Mouse (Mus musculus) gastrocnemius, adult 2 months (tissue): ENCODE measurements around the gene Nhlrc2. TPM values are rescaled to one million over a fixed set of nuclear protein-coding genes. Genes with fewer than 3 reads are reported as not detected.

Experiments used
- DNase-seq: peaks from one replicate; pipeline ENCODE4 v3.0.0; 2022
- H3K27ac ChIP-seq: fragments of 200-600 bp; 2 replicates; pipeline ENCODE4 v1.8.1; 2022; ENCODE audit warnings: mild to moderate bottlenecking
- H3K4me3 ChIP-seq: fragments of 200-600 bp; 2 replicates; pipeline ENCODE4 v1.8.1; 2022; ENCODE audit warnings: mild to moderate bottlenecking, moderate library complexity
- CTCF ChIP-seq: fragments of 200-600 bp; IDR thresholded peaks from 2 replicates; pipeline ENCODE4 v1.8.1; 2022; ENCODE audit warnings: antibody characterized with exemption, mild to moderate bottlenecking, moderate library complexity
- intact Hi-C: fragments of 180-260 bp; cut with DNase I; formaldehyde crosslinking; loops from one replicate; pipeline ENCODE4 v1.15.1; 2025
- total RNA-seq, 2 experiments: library from RNA; stranded (reverse); gene quantifications; 2 replicates each; pipeline ENCODE4 v1.2.3; 2021

The Nhlrc2 gene
- total RNA-seq, 2 experiments from 2014 or later: 7.2 to 10.0 TPM

- intact Hi-C loops: no loop called here
- DNase-seq: no peak
- H3K4me3 ChIP-seq: no peak overlapping the region
- H3K27ac ChIP-seq: no peak overlapping the region
- TF ChIP-seq CTCF: no peak
Measured at GRCm38 (mm10) chr19:56544681-56545388, 3.2 kb upstream of the Nhlrc2 start.

DNA sequence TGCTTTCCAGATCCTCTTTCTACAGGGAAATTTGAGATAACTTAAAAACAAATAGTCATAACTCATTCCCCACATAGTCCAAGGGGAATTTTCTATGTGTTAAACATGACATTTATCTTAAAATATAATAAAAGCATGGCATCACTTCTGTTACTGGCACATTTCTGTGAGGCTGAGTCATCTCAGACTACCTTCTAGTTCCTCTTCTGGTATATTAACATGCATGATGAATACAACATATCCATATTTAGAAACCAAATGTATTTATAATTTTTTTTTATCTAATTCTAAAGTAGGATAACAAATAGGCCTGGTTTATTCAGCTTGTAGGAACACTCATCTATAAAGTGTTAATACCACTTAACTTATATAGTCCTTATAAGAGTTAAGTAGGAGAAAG, 2.0 kb upstream of the Nhlrc2 start:
- no peak overlapping the region for H3K4me3 ChIP-seq
- no peak for DNase-seq
- TF ChIP-seq CTCF: no peak
- intact Hi-C loops: no loop called here
- no peak overlapping the region for H3K27ac ChIP-seq

DNA sequence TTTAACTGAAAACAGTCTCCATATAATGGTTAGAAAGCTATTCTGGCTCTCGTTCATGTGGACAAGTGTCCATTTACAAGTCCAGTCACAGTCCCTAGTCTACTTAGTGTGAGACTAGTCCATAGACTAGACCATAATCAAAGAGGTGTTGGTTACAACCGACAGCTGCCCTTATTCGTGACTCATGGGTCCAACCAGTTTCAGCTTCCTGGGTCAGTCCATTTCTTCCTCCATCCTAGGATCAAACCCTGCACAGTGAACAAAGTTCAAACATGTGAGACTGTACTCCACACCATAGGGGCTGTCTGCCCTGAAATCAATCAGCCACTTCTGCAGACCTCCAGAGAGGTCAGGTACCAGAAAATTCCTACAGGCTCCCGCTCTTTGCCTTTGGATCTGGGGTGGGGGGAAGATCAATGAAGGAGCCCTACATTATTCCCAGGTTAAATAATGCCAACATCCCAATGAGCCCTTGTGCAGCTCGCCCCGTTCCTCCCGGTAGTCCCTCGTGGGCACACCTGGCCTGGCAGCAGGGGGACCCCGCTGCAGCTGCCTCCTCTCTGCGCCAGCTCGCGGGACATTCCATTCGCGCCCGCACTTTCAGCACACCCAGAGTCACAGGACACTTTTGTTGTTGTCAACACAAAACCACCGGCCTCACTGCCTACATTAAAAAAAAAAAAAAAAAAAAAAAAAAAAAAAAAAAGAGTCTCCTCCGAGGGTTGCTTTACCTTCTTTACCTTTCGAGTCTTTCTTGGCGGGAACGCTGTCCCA, 418 bp upstream of the Nhlrc2 start, which contains the start of gene Dclre1a:
Dclre1a (minus strand) TSS at position 767 of the 774 bp plus-strand sequence.
- intact Hi-C loops: no loop called here
- DNase-seq: peak; percentile 78
- Histone ChIP-seq H3K27ac (peak within 1 kb of the TSS; percentile 98), H3K4me3 (peak within 1 kb of the TSS; percentile 88)
- peak; percentile 24; the same call in 1 of the 2 replicates for TF ChIP-seq CTCF

GRCm38 (mm10) chr19:56549033-56549680, 1.1 kb downstream of the Nhlrc2 start:
- peak overlapping the region; percentile 98 for H3K27ac ChIP-seq
- TF ChIP-seq CTCF: no peak
- DNase-seq: no peak
- intact Hi-C loops: no loop called here
- H3K4me3 ChIP-seq: peak overlapping the region; percentile 88

GRCm38 (mm10) chr19:56553177-56553576, 5.1 kb downstream of the Nhlrc2 start:
- Histone ChIP-seq H3K4me3 (no peak overlapping the region), H3K27ac (no peak overlapping the region)
- TF ChIP-seq CTCF: peak; percentile 6; the same call in 1 of the 2 replicates
- intact Hi-C loops: no loop called here
- DNase-seq: no peak

GRCm38 (mm10) chr19:56555972-56556371, 7.9 kb downstream of the Nhlrc2 start:
- Histone ChIP-seq H3K27ac (no peak overlapping the region), H3K4me3 (no peak overlapping the region)
- intact Hi-C loops: no loop called here
- no peak for TF ChIP-seq CTCF
- DNase-seq: no peak

DNA sequence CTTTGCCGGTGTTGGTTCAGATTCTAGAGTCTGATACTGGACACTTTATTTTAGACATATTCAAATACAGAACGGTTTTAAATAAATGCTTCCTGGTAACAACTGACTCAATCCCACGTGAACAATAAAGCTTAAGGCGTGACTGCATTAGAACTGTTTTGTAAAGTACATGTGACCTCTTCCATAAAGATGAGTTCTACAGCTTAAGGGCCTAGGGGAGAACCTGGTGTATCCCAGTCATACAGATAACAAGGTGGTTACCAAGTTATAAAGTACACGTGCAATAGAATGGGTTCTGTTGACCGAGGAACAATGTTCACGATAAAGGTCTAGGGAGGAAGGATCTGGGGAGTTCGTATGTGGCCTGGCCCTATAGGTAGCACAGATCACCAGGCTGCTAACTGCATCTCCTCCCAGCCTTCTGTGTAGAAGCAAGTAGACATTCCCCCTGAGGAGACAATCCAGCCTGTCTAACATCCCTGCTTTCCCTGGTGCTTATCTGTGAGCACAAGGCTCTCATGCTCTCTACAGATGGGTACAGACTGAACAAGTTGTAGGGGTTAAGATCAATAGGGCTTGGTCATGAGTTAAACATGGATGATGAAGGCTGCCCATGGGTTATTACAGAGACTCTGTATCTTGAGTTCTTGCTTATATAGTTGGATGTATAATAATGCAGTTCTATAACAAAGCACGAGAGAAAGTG, 14.5 kb downstream of the Nhlrc2 start:
- Histone ChIP-seq H3K4me3 (no peak overlapping the region), H3K27ac (no peak overlapping the region)
- DNase-seq: no peak
- intact Hi-C loops: no loop called here
- no peak for TF ChIP-seq CTCF

- H3K4me3 ChIP-seq: no peak overlapping the region
- no peak for DNase-seq
- TF ChIP-seq CTCF: no peak
- intact Hi-C loops: no loop called here
- H3K27ac ChIP-seq: no peak overlapping the region
Measured at GRCm38 (mm10) chr19:56563469-56563868, 15.4 kb downstream of the Nhlrc2 start.

- DNase-seq: no peak
- Histone ChIP-seq H3K27ac (no peak overlapping the region), H3K4me3 (no peak overlapping the region)
- TF ChIP-seq CTCF: peak; percentile 51
- intact Hi-C loops: no loop called here
Measured at GRCm38 (mm10) chr19:56565358-56565757, 17.3 kb downstream of the Nhlrc2 start.

DNA sequence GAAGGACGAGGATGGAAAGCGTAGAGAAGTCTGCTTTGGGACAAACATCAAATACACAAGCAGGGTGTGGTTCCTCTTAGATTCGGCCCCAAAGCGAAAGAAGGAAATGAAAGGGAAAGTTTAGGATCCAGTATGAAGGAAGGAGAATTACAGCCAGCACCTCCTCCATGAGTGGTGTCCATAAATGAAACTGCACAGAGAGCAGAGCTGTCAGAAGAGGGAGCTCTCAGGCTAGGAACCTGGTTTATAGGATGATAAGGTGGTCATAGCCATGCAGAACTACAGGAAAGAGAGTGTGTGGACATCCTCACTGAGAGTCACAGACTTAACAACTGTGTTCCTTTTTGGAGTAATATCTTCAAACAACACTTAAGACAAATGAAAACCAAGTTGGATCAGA, 18.0 kb downstream of the Nhlrc2 start:
- DNase-seq: peak; percentile 40
- peak; percentile 74 for TF ChIP-seq CTCF
- Histone ChIP-seq H3K27ac (no peak overlapping the region), H3K4me3 (no peak overlapping the region)
- intact Hi-C loops: loop anchor here (2.0 kb wide), 1 partner anchor 211 kb away; no protein-coding TSS in a partner anchor

DNA sequence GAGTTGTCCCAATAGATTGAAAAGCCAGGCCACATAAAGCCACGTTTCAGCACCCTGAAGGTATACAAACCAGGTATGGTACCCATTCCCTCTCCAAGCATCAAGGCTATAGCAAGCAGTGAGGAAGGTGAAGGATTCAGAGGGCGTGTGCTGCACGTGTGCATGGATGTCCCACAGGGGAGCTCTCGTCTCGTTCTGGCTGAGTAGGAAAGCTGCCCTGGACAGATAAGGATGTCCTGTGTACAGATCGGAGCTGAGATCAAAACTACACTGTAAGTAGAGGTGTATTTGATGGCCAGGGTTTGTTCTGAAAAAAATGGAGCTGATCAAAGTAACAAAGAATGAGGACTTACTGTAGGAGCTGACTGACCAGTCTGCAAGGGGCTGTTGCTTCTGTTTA, 18.9 kb downstream of the Nhlrc2 start:
- no peak for DNase-seq
- TF ChIP-seq CTCF: no peak
- Histone ChIP-seq H3K4me3 (no peak overlapping the region), H3K27ac (no peak overlapping the region)
- intact Hi-C loops: loop anchor here (2.0 kb wide), 1 partner anchor 210 kb away; no protein-coding TSS in a partner anchor

DNA sequence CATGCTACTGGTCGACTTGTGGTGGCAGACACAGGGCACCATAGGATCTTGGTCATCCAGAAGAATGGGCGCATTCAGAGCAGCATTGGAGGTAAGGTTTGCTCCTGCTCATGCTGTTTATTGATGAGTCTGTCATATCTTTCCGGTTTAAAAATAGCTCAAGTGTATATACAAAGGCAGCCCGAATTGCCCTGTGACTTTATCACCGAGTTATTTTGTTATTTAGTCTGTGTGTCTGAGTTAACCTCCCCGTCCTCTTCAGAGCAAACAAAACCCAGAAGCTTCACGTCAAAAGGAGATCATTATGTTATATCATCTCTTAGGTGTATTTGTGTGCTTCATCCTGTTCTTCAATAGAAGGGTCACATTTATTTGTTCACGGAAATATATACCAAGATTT, 22.7 kb downstream of the Nhlrc2 start:
- H3K4me3 ChIP-seq: no peak overlapping the region
- intact Hi-C loops: no loop called here
- no peak for TF ChIP-seq CTCF
- no peak overlapping the region for H3K27ac ChIP-seq
- DNase-seq: no peak
